Mouse (Mus musculus): ENCODE measurements around the gene Dtnbp1.

The Dtnbp1 gene

DNA sequence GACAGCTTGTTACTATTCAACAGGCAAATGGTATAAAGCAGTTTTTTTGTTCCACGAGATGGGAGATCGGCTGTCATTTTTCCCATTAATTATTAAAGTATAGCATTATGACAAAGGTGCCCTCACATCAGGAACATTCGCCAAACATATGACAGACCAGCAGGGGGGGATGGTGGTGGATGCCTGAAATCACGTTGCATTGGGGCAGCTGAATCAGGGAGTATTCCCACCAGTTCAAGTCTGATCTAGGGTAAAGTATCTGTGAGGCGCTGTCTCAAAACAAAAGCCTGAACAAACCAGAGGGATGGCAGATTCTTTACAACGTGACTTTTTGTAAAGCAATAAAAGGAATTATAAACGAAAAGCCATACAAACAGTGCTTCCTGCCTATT lies 1.1 kb downstream of the Dtnbp1 start:
- DNase-seq, result peak; percentile 36

DNA sequence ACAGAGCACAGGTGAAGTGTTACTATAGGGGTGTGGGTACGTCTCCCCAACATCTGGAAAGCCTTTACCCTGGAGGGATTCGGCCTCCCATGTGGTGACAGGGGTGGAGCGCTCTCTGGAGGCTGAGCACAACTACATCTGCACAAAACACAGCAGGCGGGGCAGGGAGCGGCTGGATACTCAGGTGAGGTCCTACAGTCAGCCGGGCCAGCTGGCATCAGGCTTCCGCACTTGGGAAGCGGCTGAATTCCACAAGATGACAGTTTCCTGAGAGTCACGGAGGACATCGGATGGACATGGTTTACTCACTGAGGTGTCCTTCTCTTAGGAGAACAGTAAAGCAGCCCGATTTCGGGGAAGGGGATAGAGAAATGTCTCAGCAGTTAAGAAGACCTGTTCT lies 2.7 kb downstream of the Dtnbp1 start:
- no peak for DNase-seq

DNA sequence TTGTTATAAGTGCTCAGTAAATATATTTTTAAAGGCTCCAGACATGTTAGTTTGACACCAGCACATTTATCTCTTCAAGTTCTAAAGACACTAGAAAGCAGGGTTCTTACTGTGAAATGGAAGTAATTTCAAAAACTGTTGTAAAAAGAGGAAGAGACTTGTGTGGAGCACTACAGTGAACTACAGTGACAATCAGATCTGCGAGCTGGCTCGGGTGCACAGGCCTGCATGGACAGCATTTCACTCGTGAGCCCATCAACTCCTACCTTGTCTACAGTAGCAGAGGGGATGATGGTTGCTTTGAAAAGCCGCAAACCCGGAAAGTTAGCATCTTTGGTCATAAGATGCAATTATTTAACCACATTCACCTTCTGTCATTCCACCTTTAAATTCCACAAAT lies 5.6 kb downstream of the Dtnbp1 start:
- no peak for DNase-seq

DNA sequence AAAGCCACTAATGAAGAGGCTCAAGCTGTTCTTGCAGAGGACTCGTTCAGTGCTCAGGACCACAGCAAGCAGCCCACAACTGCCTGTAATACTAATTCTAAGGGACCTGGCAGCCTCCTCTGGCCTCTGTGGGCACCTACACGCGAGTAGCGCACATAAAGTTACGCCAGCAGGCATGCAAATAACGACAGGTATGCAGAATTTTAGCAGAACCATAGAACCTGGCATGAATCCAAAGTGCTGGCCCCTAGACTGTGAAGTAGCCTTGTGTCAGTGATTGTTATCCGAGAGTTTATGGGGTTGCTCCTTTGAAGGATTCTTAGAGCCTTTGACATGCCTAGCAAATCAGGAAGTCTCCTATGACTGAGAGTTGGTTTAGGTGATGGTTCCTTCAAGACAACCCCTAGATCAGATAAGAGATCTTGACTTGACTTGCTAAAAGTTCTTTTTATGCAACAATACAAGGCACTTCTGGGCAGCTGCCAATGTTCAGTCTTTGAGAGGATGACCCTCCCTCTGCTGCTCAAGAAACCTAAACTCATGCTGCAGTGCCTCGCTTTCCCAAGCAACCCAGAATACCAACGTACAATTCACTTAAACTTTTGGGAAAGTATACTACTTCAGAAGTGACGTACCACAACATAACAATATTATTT lies 9.3 kb downstream of the Dtnbp1 start:
- no peak for DNase-seq

DNA sequence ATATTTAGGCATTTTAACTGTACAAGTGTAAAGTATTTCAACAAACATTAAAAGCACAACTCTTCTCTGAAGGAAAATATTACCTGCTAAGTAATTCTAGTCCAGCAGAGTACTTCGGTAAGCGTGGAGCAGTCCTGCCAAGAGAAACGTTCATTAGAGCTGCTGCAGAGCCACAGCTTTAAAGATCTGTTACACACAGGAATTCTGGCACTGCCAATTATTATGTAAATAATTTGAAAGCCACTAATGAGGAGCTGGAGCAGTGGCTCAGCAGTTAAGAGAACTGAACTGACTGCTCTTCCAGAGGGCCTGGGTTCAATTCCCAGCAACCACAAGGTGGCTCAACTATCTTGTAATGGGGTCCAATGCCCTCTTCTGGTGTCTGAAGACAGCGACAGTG lies 10.0 kb downstream of the Dtnbp1 start:
- DNase-seq, result no peak

DNA sequence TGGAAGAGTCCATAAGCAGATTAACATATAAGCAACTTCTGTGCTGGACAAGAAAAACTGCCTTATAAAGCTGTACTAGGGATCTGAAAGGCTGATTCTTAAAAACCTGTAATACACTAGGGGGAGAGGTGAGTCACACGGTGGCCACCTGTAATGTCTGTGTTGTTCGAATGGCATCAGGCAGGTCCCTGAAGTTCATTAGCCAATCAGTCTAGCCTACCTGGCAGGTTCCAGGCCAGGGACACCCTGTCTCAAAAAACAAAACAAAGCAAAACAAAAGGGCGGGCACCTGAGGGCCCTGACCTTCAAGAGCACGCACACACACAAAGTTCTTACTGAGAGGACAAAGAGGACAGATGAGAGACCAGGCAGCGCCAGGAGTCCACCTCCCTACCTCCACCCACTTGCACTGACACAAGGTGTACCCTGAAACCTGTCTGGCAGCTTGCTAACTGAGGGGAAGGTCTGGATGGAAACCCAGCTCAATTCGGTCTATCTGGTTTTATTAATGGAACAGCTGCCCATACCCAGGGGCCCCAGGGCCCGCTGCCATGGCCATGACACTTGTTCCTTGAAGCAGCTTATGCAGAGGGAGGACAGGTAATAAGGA lies 11.8 kb downstream of the Dtnbp1 start:
- peak; percentile 38 for DNase-seq

DNA sequence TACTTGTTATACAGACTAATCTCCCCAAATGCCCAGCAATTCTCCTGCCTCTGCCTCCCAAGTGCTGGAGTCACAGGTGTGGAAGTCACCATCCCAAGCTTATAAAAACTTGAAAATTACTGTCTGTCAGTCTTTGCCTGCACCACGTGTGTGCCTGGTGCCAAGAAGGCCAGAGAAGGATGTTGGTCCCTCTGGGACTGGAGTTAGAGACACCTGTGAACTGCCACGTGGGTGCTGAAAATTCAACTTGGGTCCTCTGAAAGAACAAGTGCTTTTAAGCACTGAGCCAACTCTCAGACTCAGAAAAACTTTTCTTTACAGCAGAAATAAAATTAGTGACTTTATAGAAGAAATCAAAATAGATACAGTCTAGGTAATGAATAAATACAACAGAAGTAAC lies 15.6 kb downstream of the Dtnbp1 start:
- DNase-seq, result no peak

DNA sequence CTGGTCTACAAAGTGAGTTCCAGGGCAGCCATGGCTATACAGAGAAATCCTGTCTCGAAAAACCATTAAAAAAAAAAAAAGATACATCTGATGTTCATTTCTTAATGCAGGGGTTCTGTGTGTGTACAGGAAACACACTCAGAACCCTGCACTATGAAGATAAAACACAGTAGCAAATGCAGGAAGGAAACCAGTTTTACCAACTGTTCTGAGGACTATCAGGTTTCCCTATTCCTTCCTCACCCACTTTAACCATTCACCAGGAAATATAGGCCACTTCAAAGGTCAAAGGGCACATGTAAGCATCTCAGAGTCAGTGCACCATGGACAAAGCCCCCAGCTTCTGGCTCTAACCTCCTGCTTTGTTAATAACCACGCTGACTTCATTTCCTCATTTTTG lies 16.6 kb downstream of the Dtnbp1 start:
- no peak for DNase-seq

DNA sequence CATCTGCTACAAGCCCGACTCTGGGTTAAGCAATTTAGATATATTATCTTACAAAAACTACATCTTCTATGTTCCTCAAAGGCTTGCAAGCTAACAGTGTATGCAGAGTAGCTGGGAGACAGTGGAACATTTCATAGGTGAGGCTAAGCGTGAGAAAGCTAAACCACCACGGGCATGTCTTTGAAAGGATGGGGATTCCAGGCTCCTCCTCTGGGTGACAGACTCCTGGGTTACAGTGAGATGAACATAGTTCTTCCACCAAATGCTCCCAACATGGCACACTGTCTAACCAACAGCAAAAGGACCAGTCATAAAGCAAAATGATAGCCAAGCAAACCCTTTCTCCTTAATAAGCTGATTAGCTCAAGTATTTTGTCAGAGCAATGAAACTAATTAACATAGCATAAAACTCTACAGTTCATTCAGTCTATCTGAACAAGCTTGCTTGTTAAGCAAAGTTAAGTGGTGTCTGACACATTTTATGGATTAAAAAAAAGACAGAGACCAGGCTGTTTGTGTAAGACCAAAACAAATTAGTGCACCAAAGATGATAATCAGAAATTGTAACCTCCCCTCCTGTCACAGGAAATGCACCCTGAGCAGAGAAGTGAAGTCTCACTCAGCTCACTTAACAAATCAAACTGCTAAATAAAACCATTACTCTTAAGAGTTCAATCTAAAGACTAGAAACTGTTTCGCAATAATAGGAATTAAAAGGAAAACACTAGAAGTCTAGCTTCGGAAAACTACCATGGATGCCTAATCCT lies 18.1 kb downstream of the Dtnbp1 start:
- DNase-seq, result no peak

DNA sequence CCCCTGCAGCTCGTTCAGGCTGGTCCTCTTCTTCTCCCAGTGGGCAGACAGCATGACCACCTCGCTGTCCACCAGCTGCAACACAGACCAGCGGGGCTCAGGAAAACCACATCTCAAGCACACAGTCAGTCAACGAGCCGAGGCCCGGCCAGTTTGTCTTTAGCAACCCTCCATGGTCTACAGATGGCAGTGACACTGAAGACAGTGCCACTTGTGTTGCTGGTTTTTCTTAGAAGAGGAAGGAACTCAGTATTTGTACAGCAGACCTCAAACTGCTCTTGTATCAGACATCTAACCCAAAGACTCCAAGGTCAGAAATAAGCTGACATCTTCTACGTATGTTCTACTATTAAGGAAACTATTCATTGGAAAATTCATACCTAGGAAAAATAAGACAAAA lies 19.1 kb downstream of the Dtnbp1 start:
- DNase-seq, result no peak

DNA sequence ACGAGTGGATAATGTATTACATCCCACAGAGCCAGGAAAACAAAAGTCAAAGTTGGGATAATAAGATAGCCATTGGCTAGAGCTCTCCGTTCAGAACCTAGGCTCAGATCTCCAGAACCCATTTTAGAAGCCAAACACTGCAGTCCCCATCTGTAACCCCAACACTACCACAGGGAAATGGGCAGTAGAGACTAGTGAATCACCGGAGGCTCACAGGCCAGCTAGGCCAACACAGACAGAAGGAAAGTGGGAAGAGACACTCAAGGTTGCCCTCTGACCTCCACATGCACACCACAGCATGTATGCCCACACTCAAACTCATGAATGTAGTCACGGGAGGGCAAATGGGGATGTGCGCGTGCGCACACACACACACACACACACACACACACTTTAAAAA lies 22.5 kb downstream of the Dtnbp1 start:
- DNase-seq, result no peak

DNA sequence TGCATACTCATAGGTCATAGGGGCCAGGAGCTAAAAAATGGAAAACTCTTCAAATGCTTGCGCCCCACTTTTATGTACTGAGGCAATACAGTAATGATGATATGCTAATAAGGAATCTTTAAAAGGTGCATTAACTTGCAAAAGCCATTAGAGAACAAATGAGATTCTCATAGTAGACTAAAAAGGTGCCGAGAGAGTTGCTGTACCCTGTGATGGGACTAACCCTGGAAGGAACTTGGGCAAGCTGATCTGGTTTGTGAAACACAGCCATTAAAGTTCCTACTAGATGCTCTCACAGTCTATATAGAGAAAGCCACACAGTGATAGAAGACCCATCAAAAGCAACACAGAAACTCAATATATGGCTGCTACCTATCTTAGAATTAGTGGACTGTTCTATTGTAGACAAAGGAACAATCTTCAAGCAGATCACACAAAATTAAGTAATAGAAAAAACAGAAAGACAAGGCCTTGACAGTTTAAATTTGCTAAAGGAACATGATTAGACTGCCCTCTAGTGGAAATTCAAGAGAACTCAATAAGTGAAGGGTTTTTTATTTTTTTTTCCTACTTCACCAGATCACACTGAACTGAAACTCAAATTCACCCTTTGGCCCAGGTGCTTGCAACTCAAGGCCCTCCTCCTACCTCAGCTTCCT lies 24.3 kb downstream of the Dtnbp1 start:
- no peak for DNase-seq

DNA sequence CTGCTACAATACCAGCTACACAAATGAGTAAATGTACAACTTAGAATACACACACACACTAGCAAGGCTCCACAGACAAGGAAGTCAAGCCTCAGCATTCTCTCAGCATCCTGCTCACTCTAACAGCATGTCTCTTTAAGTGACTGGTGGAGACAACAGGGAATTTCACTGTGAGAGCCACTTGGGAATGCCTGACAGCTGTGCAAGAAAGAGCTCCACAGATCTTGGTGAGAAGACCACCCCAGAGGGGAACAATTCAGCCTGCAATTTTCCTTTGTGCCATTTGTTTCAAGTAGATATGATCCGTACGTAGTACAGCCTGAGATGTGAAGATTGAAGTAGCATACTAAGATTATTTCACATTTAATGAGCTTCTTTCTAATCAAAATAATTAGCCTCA lies 24.9 kb downstream of the Dtnbp1 start:
- no peak for DNase-seq

DNA sequence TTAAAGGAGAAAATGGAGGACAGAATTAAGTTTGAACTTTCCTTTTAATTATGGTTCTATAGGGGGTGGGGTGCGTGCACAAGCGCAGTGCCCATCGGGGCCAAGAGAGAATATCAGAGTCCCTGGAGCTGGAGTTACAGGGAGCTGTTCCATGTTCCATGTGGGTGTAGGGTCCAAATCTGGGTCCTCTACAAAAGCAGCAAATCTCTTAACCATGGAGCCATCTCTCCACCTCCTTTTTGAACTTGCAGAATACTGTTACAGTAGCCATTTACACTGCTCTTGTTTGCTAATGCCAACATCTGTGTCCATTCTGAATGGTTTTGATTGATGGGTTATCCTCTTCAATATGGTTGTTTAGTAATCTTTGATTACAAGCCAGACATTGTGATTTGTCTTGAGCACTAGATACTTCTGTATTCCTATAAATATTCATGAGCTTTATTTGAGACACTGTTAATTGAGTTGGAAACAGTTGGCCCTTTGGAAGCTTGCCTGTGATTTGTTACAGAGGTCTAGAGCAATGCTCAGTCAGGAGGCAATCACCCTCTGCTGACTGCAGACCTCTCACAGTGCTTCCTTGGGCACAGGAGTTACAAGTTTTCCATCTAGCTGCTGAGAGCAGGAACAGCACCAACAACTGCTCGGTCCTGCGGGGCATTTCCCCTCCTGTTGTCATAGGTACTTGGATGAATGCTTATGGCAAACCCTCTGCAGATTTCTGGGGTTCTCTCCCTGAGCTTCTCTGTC lies 41.2 kb downstream of the Dtnbp1 start:
- no peak for DNase-seq

DNA sequence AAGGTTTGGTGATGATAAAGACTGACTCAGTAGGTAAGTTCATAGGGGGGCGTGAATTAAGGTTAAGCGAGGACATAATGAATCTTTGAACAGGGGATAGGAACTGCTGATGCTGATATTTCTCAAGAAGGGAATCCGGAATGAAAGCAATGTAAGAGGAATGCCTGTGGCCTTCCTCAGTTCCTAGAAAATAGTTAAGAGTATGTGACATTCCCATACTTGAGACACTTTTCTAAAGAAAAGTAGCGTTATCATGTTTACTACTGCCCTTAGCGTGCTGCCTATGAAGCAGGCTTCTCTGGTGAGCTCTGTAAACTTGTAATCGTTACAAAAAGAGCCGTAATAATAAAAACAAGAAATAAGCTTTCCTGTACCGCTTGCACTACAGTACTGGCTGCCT lies 44.9 kb downstream of the Dtnbp1 start:
- no peak for DNase-seq

DNA sequence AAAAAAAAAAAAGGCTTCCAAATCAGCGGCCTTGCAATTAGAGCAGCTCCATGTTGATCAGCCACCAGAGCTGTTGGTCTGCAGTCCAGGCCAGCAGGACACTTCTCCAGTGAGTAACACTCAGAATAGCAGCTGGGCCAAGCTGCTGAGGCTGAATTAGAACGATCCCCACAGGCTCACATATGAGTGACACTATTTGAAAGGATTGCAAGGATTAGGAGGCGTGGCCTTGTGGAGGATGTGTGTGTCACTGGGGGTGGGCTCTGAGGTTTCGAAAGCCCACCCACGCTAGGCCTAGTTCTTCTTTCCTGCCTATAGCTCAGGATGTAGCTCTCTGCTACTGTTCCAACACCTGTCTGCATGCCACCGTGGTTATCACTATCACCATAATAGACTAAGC lies 46.2 kb downstream of the Dtnbp1 start:
- DNase-seq, result no peak

DNA sequence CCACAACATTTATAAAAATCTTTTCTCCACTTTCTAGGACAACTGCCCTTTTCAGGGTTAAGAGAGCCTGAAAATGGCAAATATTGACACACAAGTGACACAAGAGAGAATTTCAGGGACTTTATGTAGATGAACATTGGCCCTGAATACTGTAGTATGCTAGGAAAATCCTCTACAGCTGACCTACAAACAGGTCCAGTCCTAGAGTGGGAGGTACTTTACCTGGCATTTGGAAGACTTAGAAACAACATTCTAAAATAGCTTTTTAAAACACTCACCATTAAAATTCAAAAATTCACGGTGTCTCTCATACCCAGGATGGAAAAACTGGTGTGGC lies 47.7 kb downstream of the Dtnbp1 start:
- DNase-seq, result no peak

DNA sequence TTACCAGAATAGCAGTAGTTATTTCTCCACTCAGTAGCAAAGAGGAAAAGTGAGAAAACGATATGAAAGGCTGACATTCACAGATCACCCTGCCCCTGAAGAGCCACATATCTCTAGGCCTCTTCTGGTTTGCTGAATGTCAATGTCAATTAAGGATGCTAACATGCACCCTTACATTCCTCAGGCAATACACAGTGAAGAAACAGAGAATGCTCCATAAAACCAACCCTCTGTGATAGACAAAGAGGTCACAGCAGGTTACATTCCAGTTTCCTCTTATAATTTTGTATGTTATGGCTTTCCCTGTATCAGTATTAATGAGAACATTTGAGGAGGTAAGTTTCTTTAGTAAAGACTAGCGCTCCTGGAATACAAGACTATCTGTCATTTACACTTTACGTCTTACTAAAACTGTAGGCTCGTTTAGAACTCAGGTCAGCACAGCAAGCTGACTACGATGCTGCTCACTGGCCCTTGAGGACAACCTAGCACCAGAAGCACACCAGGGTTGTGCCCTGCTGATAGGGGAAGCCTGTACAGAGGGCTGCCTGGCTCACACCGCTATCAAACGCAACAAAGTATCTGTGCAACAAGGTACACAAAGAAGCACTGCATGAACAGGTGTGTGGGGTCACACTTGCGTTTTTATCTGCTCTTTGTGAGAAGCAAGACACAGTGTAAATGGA lies 48.3 kb downstream of the Dtnbp1 start:
- no peak for DNase-seq

DNA sequence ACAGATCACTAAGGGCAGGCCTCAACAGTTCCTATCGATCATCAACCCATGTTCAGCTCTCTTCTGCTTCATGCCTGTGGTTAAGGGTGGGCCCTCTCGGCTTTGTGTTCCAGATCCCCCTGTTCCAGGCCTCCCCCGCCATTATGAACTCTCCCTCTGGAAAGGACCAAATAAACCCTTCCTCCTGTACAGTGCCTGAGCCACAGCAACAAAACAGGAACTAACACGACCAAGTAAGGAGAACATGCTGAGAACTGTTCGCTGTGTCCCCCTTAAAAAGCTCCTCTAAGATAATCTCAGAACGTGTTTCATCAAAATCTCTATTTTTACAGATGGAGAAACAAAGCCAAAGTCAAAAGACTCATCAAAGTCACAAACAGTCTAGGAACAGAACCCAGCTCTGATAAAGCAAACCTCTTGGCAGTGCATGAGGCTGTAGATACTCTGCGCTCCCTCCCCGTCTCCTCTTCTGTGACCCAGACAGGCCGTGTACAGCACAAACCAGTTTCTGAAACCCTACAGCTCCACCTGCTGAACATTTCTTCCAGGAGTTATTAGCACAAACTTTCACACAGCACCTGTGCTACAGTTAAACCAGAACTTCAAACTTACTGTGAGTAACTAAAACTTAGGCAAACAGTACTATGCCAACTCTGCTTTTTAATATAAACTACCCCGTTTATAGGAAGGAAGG lies 49.4 kb downstream of the Dtnbp1 start:
- DNase-seq, result no peak

DNA sequence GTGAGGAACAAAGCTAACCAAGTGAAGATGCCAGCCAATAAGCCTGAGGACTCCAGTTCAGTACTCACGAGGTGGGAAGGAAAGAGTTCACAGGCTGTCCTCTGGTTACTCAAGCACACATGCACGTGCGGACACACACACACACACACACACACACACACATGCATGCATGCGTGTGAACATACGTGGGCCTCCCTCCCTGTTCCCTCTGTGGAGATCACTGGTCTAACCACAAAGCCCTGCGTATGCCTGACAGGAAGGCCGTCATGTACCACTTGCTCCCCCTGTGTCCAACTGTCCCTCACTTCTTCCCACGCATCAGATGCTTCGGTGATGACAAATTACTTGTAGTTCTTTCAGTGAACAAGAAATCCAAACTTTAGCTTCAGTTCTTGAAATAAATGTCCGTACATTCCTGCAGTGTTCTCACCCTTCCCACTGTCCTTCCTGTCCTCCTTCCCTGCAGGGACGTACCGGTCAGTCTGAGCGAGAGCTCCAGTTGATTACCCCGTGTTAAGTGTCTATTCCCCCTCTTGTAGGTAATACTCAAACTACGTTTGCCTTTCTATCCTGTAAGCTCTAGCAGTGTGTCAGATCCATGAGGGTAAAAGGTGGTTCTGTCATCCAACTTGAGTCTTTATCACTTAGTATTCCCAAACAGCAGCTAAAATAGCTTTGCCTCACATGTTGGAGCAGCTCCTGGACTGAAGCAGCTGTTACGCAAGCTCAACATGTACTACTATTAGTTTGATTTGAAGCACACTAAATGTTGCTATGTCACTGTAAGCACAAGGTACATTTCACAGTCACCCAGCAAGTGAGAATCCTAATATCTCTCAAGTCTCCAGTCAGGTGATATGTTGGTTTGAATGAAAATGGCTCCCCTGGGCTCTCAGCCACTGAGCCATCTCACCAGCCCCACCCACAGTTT lies 53.4 kb downstream of the Dtnbp1 start:
- no peak for DNase-seq

Data from kidney, adult 18-20 months (tissue).